Mouse (Mus musculus): ENCODE data around the gene Bach1. TPM values are rescaled to one million over a fixed set of nuclear protein-coding genes. Genes with fewer than 3 reads are reported as not detected.

The Bach1 gene
- total RNA-seq, 2 experiments from 2014 or later = 12.8 to 13.1 TPM

- DNase-seq (ENCODE audit: extremely low spot score in 1 of 2, low spot score in 2 of 2) = peak; percentile 39 to 64
- intact Hi-C loops (cut with DNase I) = loop anchor here (1.0 to 2.0 kb wide), 3 partner anchors 158 to 248 kb away; no protein-coding TSS in a partner anchor
- no peak overlapping the region for H3K4me3 ChIP-seq
- TF ChIP-seq CTCF (IDR thresholded peaks at IDR 0.05) = peak; percentile 79
- no peak overlapping the region for H3K27ac ChIP-seq
Measured at GRCm38 (mm10) chr16:87754858-87755257, 56.1 kb downstream of the Bach1 start.

DNA sequence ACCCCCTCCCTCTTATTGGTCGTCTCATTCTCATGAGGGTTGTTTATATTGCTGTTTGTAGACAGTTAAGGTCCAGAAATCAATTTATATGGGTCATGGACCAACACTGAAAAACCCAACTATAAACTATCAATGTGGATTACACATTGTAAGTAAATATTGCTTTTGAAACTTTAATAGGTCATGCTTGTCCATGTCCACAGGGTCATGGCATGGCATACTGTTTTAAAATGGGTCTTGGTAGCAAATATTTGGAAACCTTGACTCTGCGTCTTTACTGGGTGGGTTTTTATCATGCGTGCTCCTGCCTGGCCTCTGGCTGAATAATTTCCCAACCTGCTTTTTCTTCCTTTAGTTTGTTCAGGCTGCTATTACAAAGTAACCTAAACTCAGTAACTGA is 57.2 kb downstream of the Bach1 start:
- no peak overlapping the region for H3K27ac ChIP-seq
- DNase-seq (ENCODE audit: extremely low spot score in 1 of 2, low spot score in 2 of 2) = no peak
- intact Hi-C loops (cut with DNase I) = loop anchor here (1.0 to 2.0 kb wide), 3 partner anchors 159 to 249 kb away; no protein-coding TSS in a partner anchor
- H3K4me3 ChIP-seq = no peak overlapping the region
- TF ChIP-seq CTCF (IDR thresholded peaks at IDR 0.05) = no peak

DNA sequence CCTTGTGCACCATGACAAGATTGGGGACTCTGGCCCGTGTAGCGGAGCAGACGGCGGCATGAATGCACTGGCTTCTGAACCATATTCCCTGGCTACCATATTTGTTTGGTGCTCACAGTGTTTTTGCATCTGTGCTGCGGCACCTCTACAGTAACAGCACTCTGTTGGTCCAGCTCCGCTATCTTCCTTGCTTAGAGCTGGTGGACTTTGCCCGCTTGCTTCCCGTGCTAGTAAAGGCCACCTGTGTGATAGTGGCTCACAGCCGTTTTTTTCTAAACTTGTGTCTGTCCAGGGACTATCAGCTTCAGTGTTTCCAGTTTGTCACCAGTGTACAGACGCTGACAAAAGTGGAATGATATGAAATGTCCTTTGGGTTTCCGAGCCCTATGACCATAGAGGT is 59.3 kb downstream of the Bach1 start:
- no peak for TF ChIP-seq CTCF (IDR thresholded peaks at IDR 0.05)
- intact Hi-C loops (cut with DNase I) = no loop called here
- Histone ChIP-seq H3K27ac (no peak overlapping the region), H3K4me3 (no peak overlapping the region)
- no peak for DNase-seq (ENCODE audit: extremely low spot score in 1 of 2, low spot score in 2 of 2)

DNA sequence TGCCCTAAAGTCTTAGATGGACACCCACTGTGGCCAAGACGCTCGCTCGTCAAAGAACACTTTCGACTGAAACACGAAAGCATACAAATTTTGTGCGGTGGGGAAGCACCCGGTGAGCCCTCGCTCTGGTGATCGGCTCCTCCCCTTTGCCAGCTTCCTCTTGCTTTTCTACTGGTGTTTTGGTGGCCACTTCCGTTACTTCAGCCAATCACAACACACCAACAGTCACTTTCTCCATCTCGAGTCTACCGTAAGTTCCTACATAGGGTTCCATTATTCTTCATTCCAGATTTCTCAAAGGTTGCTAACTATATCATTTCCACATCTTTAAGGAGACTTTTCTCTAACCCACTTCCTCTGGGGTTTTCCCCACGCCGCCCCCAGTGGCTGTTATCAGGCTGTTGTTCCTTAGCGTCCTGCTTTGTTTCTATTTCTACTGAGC is 65.9 kb downstream of the Bach1 start:
- DNase-seq (ENCODE audit: extremely low spot score in 1 of 2, low spot score in 2 of 2) = no peak
- no peak for TF ChIP-seq CTCF (IDR thresholded peaks at IDR 0.05)
- intact Hi-C loops (cut with DNase I) = loop anchor here (5.0 kb wide), 1 partner anchor 2003 kb away; no protein-coding TSS in a partner anchor
- Histone ChIP-seq H3K4me3 (no peak overlapping the region), H3K27ac (no peak overlapping the region)

GRCm38 (mm10) chr16:87765984-87766383 is 67.2 kb downstream of the Bach1 start:
- Histone ChIP-seq H3K4me3 (no peak overlapping the region), H3K27ac (no peak overlapping the region)
- TF ChIP-seq CTCF (IDR thresholded peaks at IDR 0.05) = peak; percentile 53
- intact Hi-C loops (cut with DNase I) = loop anchor here (5.0 kb wide), 1 partner anchor 2001 kb away; no protein-coding TSS in a partner anchor
- DNase-seq (ENCODE audit: extremely low spot score in 1 of 2, low spot score in 2 of 2) = no peak

DNA sequence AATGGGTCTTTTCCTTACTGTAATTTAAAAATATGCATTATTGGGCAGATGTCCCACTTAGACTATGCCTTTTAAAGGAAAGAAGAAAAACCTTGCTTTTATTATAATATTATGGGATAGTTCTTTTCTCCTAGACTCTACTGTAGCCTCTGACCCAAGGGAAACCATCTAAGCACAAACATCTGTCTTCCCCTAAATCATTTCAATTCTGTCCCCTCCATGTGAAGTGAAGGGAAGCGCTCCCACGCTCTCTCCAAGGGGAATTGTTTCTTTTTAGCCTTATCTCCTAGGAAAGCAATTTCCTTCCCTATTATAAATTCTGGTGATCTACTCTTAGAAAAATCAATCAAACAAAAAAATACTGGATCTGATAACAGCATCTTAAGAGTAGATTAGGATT is 71.8 kb downstream of the Bach1 start:
- no peak for DNase-seq (ENCODE audit: extremely low spot score in 1 of 2, low spot score in 2 of 2)
- no peak overlapping the region for H3K27ac ChIP-seq
- no peak overlapping the region for H3K4me3 ChIP-seq
- intact Hi-C loops (cut with DNase I) = no loop called here
- TF ChIP-seq CTCF (IDR thresholded peaks at IDR 0.05) = no peak

DNA sequence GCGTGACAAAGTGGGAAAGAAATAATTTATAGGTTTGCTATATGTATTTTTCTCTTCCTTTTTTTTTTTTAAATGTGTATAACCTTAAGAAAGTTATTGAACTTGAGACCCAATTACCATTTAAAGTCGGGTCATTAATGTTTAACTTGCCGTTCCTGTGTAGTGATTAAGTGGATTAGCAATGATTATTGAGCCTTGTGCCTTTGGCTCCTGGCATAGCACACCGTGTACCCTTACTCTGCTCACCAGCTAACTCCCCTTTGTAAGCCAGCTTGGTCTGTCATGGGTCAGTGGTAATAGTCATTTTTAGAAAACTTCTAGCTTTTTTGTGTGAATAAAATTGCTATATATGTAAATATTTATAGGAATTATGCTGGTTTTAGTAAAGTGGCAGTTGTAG is 73.2 kb downstream of the Bach1 start:
- intact Hi-C loops (cut with DNase I) = no loop called here
- TF ChIP-seq CTCF (IDR thresholded peaks at IDR 0.05) = no peak

GRCm38 (mm10) chr16:87774398-87774797 is 75.7 kb downstream of the Bach1 start:
- no peak overlapping the region for H3K27ac ChIP-seq
- intact Hi-C loops (cut with DNase I) = no loop called here
- TF ChIP-seq CTCF (IDR thresholded peaks at IDR 0.05) = peak; percentile 58
- no peak overlapping the region for H3K4me3 ChIP-seq
- no peak for DNase-seq (ENCODE audit: extremely low spot score in 1 of 2, low spot score in 2 of 2)

More for the DNA sequence above, 73.2 kb downstream of the Bach1 start:
- DNase-seq (ENCODE audit: extremely low spot score in 1 of 2, low spot score in 2 of 2) = no peak
- H3K27ac ChIP-seq = no peak overlapping the region
- no peak overlapping the region for H3K4me3 ChIP-seq

- no peak for DNase-seq (ENCODE audit: extremely low spot score in 1 of 2, low spot score in 2 of 2)
- no peak overlapping the region for H3K27ac ChIP-seq
- intact Hi-C loops (cut with DNase I) = no loop called here
Measured at GRCm38 (mm10) chr16:87777373-87777772, 78.6 kb downstream of the Bach1 start.

DNA sequence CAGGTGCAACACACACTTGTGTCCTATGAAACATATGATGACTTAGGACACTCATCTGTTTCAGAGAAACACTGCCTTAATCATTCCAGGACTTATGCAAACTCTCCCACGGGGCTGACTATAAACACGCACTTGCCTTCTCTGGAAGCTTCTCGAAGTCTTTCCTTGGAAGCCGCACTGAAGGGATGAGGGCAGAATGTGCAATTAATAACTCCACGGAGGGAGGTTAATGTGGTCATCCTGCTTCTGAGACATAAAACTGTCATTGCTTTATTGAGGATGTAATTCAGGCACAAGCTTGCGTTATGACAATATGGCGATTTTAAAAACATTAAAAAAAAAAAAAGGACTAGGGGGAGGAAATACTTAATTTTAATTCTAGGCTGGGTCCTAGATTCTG is 82.9 kb downstream of the Bach1 start:
- TF ChIP-seq CTCF (IDR thresholded peaks at IDR 0.05) = no peak
- intact Hi-C loops (cut with DNase I) = no loop called here
- Histone ChIP-seq H3K4me3 (no peak overlapping the region), H3K27ac (no peak overlapping the region)
- DNase-seq (ENCODE audit: extremely low spot score in 1 of 2, low spot score in 2 of 2) = no peak

More at GRCm38 (mm10) chr16:87777373-87777772, 78.6 kb downstream of the Bach1 start:
- H3K4me3 ChIP-seq = no peak overlapping the region
- no peak for TF ChIP-seq CTCF (IDR thresholded peaks at IDR 0.05)

Other genes with a start within 250 kb of the Bach1 start
- 10 to 100 TPM; 41.8 to 49.8 TPM for gene Usp16, start 244.2 kb upstream of the Bach1 start, total RNA-seq (2021)
- gene Cct8, start 203.1 kb upstream of the Bach1 start, total RNA-seq (2021) = 100 to 1,000 TPM; 145 to 188 TPM
- under 1 TPM; 0.34 to 0.42 TPM for gene Map3k7cl, start 145.6 kb upstream of the Bach1 start, total RNA-seq (2021)